Mouse (Mus musculus): ENCODE data around the gene Smim24. TPM values are rescaled to one million over a fixed set of nuclear protein-coding genes. Genes with fewer than 3 reads are reported as not detected.

Smim24 gene
- polyA plus RNA-seq, 1 experiment from 2014 or later, result 2.9 TPM

DNA sequence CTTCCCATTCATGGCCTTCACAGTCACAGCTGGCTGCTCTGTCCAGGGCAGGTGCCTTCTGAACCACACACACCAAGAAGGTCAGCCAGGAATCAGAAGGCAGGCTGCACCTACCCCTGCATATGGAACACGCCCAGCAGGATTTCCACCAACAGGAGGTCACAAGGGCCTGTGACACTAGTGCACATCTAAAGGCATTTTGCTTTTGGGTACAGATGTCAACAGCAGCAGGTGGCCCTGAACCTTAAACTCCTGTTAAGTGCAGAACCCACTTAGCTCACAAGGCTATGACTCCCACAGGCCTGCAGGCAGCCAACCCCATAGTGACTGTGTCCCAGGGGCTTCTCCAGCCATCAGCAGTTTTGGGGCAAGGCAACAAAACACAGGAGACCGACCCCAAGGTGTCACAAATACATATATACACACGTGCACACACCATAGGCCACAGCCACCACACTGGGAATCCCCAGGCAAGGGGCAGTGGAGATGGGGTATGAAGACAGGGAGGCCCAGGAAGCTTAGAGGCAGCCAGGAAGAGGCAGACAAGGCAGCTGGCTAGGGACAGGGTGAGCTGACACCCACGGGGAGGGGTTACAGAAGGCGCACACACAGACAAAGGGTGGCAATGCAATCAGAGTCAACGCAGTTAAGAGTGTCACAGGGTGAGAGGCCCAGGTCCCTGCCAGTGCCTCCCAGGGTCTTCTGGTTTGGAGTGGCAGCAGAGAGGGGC lies 26.2 kb upstream of the Smim24 start:
- 82% methylated on average over 6 of the region's 6 CpGs for WGBS
- no peak overlapping the region for H3K27ac ChIP-seq
- no peaks in the 10 kb centered on the region for H3K9me3 ChIP-seq
- H3K4me1 ChIP-seq, result peaks cover 32% of the 10 kb centered on the region
- no peak overlapping the region for H3K4me3 ChIP-seq
- no peak overlapping the region for H3K9ac ChIP-seq
- peaks cover 59% of the 10 kb centered on the region for H3K36me3 ChIP-seq
- H3K27me3 ChIP-seq, result peaks cover 34% of the 10 kb centered on the region
- no peak overlapping the region for H3K4me2 ChIP-seq
- no peak for ATAC-seq (ENCODE audit: insufficient number of reproducible peaks, low FRiP score, low TSS enrichment, low read depth)

DNA sequence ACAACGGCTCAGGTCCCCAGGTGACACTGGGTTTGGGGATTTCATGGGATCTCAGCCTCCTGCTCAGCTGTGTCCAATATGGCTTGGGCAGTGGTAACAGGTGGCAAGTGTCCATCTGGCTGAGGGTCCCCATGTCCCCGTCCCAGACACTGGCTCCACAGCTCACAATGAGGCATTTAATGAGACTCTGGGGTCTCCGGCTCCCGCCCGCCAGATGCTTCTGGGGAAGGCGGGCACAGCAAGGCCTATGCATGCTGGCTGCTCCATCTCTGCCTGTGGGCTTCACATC lies 25.7 kb upstream of the Smim24 start:
- WGBS, result 73% methylated on average over 6 of the region's 6 CpGs
- H3K9ac ChIP-seq, result no peak overlapping the region
- H3K4me2 ChIP-seq, result no peak overlapping the region
- H3K4me1 ChIP-seq, result peaks cover 32% of the 10 kb centered on the region
- peaks cover 64% of the 10 kb centered on the region for H3K36me3 ChIP-seq
- peaks cover 34% of the 10 kb centered on the region for H3K27me3 ChIP-seq
- no peak for ATAC-seq (ENCODE audit: insufficient number of reproducible peaks, low FRiP score, low TSS enrichment, low read depth)
- H3K4me3 ChIP-seq, result no peak overlapping the region
- H3K27ac ChIP-seq, result no peak overlapping the region
- H3K9me3 ChIP-seq, result no peaks in the 10 kb centered on the region

DNA sequence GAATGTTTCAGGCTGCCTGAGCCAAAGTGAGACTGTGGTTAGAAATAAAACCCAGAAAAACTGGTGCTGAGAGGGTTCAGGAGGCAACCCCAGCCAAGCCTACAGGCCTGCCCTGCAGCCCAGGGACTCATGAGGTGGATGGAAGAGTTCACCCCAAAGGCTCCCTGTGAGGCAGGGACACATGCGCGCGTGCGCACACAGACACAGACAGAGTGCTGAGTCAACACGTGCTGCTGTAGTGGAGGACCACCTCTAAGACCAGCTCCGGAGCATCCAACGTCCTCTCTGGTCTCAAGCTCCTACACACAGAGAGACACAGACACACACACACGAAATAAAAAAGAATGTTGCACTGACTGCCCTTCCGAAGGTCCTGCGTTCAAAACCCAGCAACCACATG lies 17.5 kb upstream of the Smim24 start:
- WGBS, result 93% methylated on average over 10 of the region's 10 CpGs

DNA sequence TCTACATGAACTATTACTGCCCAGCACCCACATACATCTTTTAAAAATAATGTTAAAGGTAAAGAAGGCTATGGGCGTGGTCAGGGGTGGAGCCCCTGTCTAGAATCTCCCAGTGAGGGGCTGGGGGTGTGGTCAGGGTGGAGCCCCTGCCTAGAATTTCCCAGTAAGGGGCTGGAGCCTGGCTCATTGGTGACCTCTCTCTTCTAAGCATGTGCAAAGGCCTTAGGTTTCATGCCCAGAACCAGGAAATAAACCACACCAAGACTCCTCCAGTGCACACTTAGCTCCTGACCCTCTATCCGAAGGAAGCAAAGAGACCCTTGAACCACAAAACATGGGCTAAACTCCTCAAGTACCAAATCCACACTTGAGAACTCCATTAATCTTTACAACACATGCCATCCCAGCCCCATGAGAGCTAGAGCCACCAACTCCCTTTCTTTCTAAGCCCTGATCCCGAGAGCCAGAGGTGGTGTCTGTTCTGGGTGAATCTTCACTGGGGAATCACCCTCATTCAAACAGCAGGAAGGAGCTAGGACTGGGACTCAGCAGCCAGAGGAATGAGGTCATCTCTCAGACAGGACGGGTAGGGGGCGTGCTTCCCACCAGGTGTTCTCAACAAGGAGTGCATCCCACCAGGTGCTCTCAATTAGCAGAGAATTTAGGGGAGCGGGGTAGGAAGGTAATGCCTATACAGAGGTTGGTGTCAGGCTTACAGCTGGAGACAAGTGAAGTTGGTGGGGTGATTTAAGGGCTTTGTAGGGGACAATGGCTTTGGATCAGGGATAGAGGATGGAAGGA lies 16.1 kb upstream of the Smim24 start:
- Histone ChIP-seq H3K27ac (peak overlapping the region; percentile 54; the same call in 1 of the 2 replicates), H3K36me3 (peaks cover 37% of the 10 kb centered on the region), H3K4me1 (peaks cover 26% of the 10 kb centered on the region), H3K27me3 (no peaks in the 10 kb centered on the region), H3K4me3 (peak overlapping the region; percentile 82), H3K9me3 (no peaks in the 10 kb centered on the region), H3K4me2 (peak overlapping the region; percentile 60), H3K9ac (peak overlapping the region; percentile 83)
- ATAC-seq (ENCODE audit: insufficient number of reproducible peaks, low FRiP score, low TSS enrichment, low read depth), result no peak
- WGBS, result 25% methylated on average over 6 of the region's 6 CpGs

More for the DNA sequence above, 17.5 kb upstream of the Smim24 start:
- ATAC-seq (ENCODE audit: insufficient number of reproducible peaks, low FRiP score, low TSS enrichment, low read depth), result no peak
- Histone ChIP-seq H3K4me1 (peaks cover 26% of the 10 kb centered on the region), H3K27ac (no peak overlapping the region), H3K36me3 (peaks cover 51% of the 10 kb centered on the region), H3K4me3 (no peak overlapping the region), H3K9me3 (no peaks in the 10 kb centered on the region), H3K27me3 (no peaks in the 10 kb centered on the region), H3K4me2 (no peak overlapping the region), H3K9ac (no peak overlapping the region)

DNA sequence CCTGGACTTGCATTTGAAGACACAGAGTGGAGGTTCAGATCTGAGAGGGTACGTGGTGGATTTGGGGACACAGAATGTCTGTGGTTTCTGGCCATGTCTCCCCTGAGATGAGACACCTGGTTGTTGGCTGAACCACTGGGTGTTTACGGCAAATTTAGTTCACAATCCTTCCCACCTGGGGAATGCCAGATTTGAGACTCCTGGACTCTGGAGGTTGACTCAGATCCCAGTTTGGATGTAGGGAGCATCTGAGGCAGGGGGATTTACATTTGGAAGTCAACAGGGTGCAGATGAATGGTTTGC lies 15.5 kb upstream of the Smim24 start:
- ATAC-seq (ENCODE audit: insufficient number of reproducible peaks, low FRiP score, low TSS enrichment, low read depth), result no peak
- Histone ChIP-seq H3K9me3 (no peaks in the 10 kb centered on the region), H3K4me3 (peak overlapping the region; percentile 82), H3K9ac (peak overlapping the region; percentile 83), H3K4me1 (peaks cover 26% of the 10 kb centered on the region), H3K4me2 (peak overlapping the region; percentile 60), H3K36me3 (peaks cover 31% of the 10 kb centered on the region), H3K27ac (peak overlapping the region; percentile 54; the same call in 1 of the 2 replicates), H3K27me3 (no peaks in the 10 kb centered on the region)
- 51% methylated on average over 2 of the region's 2 CpGs for WGBS

DNA sequence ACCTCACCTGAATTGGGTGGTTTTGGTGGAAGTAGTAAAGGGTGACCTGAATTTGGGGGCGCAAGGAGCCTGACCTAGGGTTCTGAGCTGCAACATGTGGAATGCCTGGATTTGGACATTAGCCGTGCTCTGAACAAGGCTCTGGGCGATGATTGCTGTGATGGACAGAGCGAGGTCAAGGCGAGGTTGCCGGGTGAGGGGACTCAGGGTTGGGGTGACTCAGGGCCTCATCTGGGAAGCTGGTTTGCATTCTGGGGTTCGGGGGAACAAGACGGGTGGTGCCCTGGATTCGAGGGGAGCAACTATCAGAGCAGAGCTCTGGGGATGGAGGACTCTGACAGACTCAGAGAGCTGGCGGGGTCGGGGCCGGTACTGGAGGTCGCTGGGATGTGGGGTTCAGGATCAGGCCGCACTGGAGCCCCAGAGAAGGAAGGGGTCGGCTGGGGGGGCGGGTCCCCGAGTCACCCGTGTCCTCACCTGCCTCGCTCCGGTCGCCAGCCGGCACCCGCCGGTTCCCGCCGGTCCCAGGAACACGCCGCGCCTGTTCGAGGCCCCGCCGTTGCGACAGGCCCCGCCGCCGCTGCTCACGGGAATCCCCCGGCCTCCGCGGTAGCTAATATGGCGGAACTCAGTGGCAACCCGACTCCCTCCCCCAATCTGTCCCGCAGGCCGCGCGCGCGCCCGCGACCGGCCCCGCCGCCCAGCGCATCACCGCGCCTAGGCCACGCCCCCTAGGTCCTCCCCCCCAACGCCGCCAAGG lies 14.9 kb upstream of the Smim24 start, which contains the start of gene Fzr1:
Gene Fzr1, minus strand, starts transcription at position 724 of the 760 bp plus-strand sequence.
- Histone ChIP-seq H3K4me3 (peak within 1 kb of the TSS; percentile 82), H3K9me3 (no peaks in the 10 kb centered on the region), H3K4me1 (peaks cover 24% of the 10 kb centered on the region), H3K27me3 (no peaks in the 10 kb centered on the region), H3K36me3 (peaks cover 25% of the 10 kb centered on the region), H3K9ac (peak within 1 kb of the TSS; percentile 83), H3K4me2 (peak within 1 kb of the TSS; percentile 60), H3K27ac (peak within 1 kb of the TSS; percentile 83)
- peak; percentile 16 for ATAC-seq (ENCODE audit: insufficient number of reproducible peaks, low FRiP score, low TSS enrichment, low read depth)
- under 1% methylated on average over 50 of the region's 59 CpGs for WGBS

DNA sequence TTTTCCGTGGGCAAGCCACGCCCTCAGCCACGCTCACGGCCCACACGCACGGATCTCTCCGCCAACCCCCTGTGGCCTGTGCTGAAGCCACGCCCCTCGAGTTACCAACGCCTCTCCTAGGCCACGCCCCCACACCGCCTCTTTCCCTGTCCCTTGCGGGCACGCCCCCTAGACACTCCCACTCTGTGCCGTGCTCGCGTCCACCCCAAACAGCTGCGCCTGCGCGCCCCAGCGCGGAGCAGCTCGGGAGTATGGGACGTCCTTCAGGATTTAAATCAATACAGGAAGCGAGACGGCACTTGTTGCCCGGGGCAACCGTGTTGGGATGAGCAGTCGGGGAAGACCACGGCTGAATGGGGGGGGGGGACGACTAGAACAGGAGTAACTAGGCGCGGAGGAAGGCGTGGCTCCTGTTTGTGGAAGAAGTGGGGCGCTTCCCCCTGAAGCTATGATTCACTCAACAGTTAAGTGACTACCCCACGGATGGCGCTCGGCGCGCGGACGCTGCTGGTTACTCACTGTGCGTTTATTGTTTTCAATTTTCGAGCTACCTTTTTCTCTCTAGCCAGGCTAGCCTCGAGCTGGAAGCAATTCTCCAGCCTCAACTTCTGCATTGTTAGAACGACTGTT lies 14.2 kb upstream of the Smim24 start:
- Histone ChIP-seq H3K9ac (peak overlapping the region; percentile 83), H3K9me3 (no peaks in the 10 kb centered on the region), H3K4me2 (peak overlapping the region; percentile 60), H3K4me3 (peak overlapping the region; percentile 82), H3K27me3 (no peaks in the 10 kb centered on the region), H3K4me1 (peaks cover 19% of the 10 kb centered on the region), H3K27ac (peak overlapping the region; percentile 83), H3K36me3 (peaks cover 18% of the 10 kb centered on the region)
- ATAC-seq (ENCODE audit: insufficient number of reproducible peaks, low FRiP score, low TSS enrichment, low read depth), result peak; percentile 98
- under 1% methylated on average over 46 of the region's 46 CpGs for WGBS

DNA sequence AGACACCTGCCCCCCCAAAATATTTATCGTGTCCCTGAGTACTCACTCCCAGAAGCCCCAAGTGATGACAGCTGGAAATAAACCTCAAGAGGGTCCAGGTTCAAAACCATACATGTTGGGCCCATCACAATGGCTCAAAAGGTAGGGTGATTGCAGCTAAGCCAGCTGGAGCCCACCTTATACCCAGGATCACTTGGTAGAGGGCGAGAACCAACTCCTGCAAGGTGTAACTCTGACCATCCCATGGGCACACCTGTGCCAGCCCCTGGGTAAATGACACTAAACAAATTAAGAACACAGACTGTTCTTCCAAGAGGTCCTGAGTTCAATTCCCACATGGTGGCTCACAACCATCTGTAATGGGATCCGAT lies 13.7 kb upstream of the Smim24 start:
- Histone ChIP-seq H3K4me3 (peak overlapping the region; percentile 82), H3K27ac (peak overlapping the region; percentile 83), H3K4me1 (peaks cover 19% of the 10 kb centered on the region), H3K4me2 (peak overlapping the region; percentile 60), H3K9me3 (no peaks in the 10 kb centered on the region), H3K9ac (peak overlapping the region; percentile 26; the same call in 1 of the 2 replicates), H3K27me3 (no peaks in the 10 kb centered on the region), H3K36me3 (peaks cover 13% of the 10 kb centered on the region)
- ATAC-seq (ENCODE audit: insufficient number of reproducible peaks, low FRiP score, low TSS enrichment, low read depth), result no peak
- WGBS, result 54% methylated on average over 3 of the region's 3 CpGs

DNA sequence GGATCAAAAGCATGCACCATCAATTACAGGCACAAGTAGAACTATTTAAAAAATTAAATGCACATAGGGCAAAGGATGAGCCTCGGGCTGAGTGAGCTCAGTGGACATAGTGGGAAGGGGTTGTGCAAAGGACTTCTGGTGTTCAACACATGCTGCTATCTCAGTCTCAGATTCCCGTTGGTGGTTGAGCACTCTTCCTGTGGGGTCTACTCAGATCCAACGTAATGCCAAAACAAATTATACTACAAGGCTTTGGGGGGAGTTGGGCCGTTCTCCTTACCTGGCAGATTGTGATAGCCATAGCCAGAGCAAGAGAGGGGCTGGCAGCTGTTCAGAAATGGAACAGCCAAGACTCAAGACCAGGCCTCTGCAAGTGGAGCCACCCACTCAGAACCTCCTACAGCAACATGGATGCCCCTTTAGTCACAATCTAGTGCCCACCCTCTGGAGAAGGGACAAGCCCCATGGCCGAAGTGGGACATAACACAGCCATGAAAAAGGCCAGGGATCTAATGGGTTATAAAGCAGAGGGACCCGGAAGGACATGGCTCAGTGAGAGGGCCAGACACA lies 13.0 kb upstream of the Smim24 start:
- H3K9ac ChIP-seq, result no peak overlapping the region
- H3K27me3 ChIP-seq, result no peaks in the 10 kb centered on the region
- no peak for ATAC-seq (ENCODE audit: insufficient number of reproducible peaks, low FRiP score, low TSS enrichment, low read depth)
- H3K4me1 ChIP-seq, result peaks cover 21% of the 10 kb centered on the region
- no peaks in the 10 kb centered on the region for H3K9me3 ChIP-seq
- peaks cover 10% of the 10 kb centered on the region; the same call in 1 of the 2 replicates for H3K36me3 ChIP-seq
- H3K27ac ChIP-seq, result no peak overlapping the region
- H3K4me3 ChIP-seq, result no peak overlapping the region
- no peak overlapping the region for H3K4me2 ChIP-seq
- WGBS, result 84% methylated on average over 6 of the region's 6 CpGs

DNA sequence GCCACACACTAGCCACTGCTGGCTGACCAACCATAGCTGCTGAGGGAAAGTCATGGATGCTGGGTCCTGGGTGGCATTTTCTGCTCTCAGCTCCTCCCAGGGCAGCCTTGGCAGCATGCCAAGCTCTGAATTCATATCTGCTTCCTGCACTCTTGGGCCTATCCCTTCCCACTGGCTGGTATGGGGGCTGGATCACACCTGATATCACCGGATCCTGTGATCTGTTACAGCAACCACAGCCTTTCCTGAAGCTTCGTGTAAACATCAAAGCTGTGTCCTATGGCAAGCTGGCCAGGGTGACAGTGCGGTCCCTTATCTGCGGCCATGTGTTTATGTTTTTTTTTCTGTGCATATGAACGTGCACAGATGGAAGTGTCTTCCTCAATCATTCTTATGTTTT lies 10.8 kb upstream of the Smim24 start:
- H3K27me3 ChIP-seq, result no peaks in the 10 kb centered on the region
- no peak overlapping the region for H3K4me2 ChIP-seq
- no peak for ATAC-seq (ENCODE audit: insufficient number of reproducible peaks, low FRiP score, low TSS enrichment, low read depth)
- 78% methylated on average over 5 of the region's 5 CpGs for WGBS
- no peaks in the 10 kb centered on the region for H3K9me3 ChIP-seq
- peaks cover 14% of the 10 kb centered on the region for H3K36me3 ChIP-seq
- H3K4me3 ChIP-seq, result no peak overlapping the region
- no peak overlapping the region for H3K9ac ChIP-seq
- no peak overlapping the region for H3K27ac ChIP-seq
- H3K4me1 ChIP-seq, result peaks cover 28% of the 10 kb centered on the region

DNA sequence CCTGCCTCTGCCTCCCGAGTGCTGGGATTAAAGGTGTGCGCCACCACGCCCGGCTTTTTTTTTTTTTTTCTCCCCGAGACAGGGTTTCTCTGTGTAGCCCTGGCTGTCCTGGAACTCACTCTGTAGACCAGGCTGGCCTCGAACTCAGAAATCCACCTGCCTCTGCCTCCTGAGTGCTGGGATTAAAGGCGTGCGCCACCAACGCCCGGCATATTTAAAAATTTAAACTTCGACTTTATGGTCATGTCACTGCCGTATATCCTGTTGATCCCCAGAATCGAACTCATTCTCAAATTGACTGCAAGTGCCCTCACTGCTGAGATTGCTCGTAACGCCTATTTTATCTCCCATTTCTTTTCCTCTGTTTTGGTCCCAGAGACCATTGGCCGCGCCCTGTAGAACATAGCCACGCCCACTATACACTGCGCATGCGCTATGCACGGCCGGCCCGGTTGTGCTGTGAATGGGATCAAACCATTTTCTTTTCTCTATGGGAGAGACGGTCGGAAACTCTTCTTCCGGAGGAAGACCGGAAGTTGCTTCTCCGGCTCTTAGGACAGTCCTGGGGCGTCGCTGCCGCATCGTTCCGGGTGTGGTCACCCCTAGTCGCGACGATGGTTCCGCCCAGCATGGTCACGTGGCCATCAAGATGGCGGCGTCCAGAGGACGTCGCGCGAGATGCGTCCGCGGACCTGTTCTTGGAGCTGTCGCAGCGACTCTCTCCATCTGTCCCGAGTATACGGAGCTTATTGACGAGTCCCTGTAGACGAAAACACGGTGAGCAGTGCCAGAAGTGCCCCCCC lies 8.8 kb upstream of the Smim24 start, which contains the start of the genes Dohh and Gm48551:
Gene Dohh, plus strand, starts transcription at position 627 of the 803 bp plus-strand sequence.
Gene Gm48551, plus strand, starts transcription at position 665 of the 803 bp plus-strand sequence.
- no peaks in the 10 kb centered on the region for H3K27me3 ChIP-seq
- peaks cover 33% of the 10 kb centered on the region for H3K36me3 ChIP-seq
- H3K4me2 ChIP-seq, result peak within 1 kb of the TSS; percentile 63
- H3K27ac ChIP-seq, result peak within 1 kb of the TSS; percentile 87
- peak within 1 kb of the TSS; percentile 76 for H3K4me3 ChIP-seq
- peak; percentile 93 for ATAC-seq (ENCODE audit: insufficient number of reproducible peaks, low FRiP score, low TSS enrichment, low read depth)
- WGBS, result 8% methylated on average over 54 of the region's 54 CpGs
- peak within 1 kb of the TSS; percentile 77 for H3K9ac ChIP-seq
- peaks cover 20% of the 10 kb centered on the region for H3K4me1 ChIP-seq
- no peaks in the 10 kb centered on the region for H3K9me3 ChIP-seq
